Mouse (Mus musculus) limb, embryonic 14.5 days (tissue): ENCODE data around the gene Rps11. TPM values are rescaled to one million over a fixed set of nuclear protein-coding genes. Genes with fewer than 3 reads are reported as not detected.

Experiments
- ATAC-seq: fragments of 200-750 bp; cut with Nextera tagmentation; 2 replicates; pipeline ENCODE4 v1.8.0; 2017; ENCODE audit warnings: low read depth, moderate number of reproducible peaks, moderate TSS enrichment; ENCODE audit not compliant: low FRiP score
- DNase-seq: peaks from one replicate; pipeline ENCODE4 v3.0.0-alpha.2; 2015; ENCODE audit warnings: low spot score
- H3K27ac ChIP-seq: fragments of 300-500 bp; sonication (generic); replicated peaks from 2 replicates; pipeline ENCODE4 v1.5.1; 2014; ENCODE audit warnings: low read depth, mild to moderate bottlenecking, low read length, moderate library complexity, mixed read lengths
- H3K27me3 ChIP-seq: fragments of 300-500 bp; sonication (generic); 2 replicates; pipeline ENCODE4 v1.6.1; 2014; ENCODE audit warnings: low read length, mixed read lengths; ENCODE audit not compliant: control insufficient read depth, insufficient read depth
- H3K36me3 ChIP-seq: fragments of 300-500 bp; sonication (generic); 2 replicates; pipeline ENCODE4 v1.6.1; 2014; ENCODE audit warnings: mild to moderate bottlenecking, low read length, moderate library complexity, mixed read lengths; ENCODE audit not compliant: control insufficient read depth, insufficient read depth
- H3K4me1 ChIP-seq: fragments of 300-500 bp; sonication (generic); 2 replicates; pipeline ENCODE4 v1.6.1; 2014; ENCODE audit warnings: antibody characterized with exemption, low read length, mixed read lengths; ENCODE audit not compliant: control insufficient read depth, insufficient read depth
- H3K4me2 ChIP-seq: fragments of 300-500 bp; sonication (generic); replicated peaks from 2 replicates; pipeline ENCODE4 v1.6.1; 2014; ENCODE audit warnings: low read depth, mild to moderate bottlenecking, low read length, moderate library complexity; ENCODE audit not compliant: severe bottlenecking
- H3K4me3 ChIP-seq: fragments of 300-500 bp; sonication (generic); replicated peaks from 2 replicates; pipeline ENCODE4 v1.5.1; 2014; ENCODE audit warnings: low read length
- H3K9ac ChIP-seq: fragments of 300-500 bp; sonication (generic); 2 replicates; pipeline ENCODE4 v1.6.1; 2014; ENCODE audit warnings: mild to moderate bottlenecking, low read depth, low read length, moderate library complexity; ENCODE audit not compliant: severe bottlenecking
- H3K9me3 ChIP-seq: fragments of 300-500 bp; sonication (generic); 2 replicates; pipeline ENCODE4 v1.6.1; 2016; ENCODE audit warnings: low read length; ENCODE audit not compliant: control insufficient read depth
- POLR2A ChIP-seq: fragments of 200-500 bp; IDR thresholded peaks from 2 replicates; pipeline ENCODE4 v1.8.0; 2012; ENCODE audit warnings: inconsistent platforms, mild to moderate bottlenecking, moderate library complexity, borderline replicate concordance; ENCODE audit not compliant: insufficient read depth, insufficient read length; ENCODE audit errors: extremely low read depth
- WGBS: fragments of 180-500 bp; shearing (Covaris S2); extraction: QIAGEN DNeasy Blood & Tissue Kit; methylation state at CpG from one replicate; pipeline ENCODE4 v1.1.7; 2014; 5-methylcytosine and 5-hydroxymethylcytosine counted together
- microRNA counts: library from miRNA; unstranded; fragments of <30 nt; microRNA quantifications from one replicate; lab custom pipeline; 2016
- microRNA-seq: library from miRNA; unstranded; fragments of <30 nt; microRNA quantifications from one replicate; pipeline ENCODE4, GENCODE M21; 2016
- polyA plus RNA-seq, 2 experiments: library from polyadenylated mRNA; depleted of rRNA in 1 of 2; stranded (reverse) in 1 of 2; unstranded in 1 of 2; fragments of >200 nt; fragmentation: Nextera tagmentation in 1 of 2; extraction: Ambion mirVana in 1 of 2; gene quantifications; 2 replicates each; pipeline versions ENCODE4 v1.2.1 to v1.2.3; 2012 to 2014

Rps11 gene
- polyA plus RNA-seq, 2 experiments, result 814 to 1,719 TPM

DNA sequence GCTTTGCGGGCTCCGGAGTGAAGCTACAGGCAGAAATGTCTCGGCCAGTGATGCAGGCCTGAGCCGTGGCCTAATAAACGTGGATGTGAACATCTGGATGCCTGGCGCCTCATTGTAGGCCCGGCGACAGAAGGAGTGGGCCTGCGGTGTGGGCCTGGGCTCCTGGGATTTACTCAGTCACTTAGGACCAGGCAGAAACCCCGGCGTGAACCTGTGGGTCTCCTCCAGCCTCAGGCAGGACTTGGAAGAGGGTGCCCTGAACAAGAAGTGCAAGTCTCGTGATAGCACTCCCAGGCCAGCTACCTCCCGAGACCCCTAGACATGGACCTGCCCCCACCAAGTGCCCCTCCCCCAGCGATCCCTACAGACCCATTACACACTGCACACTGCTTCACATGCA lies 46.9 kb downstream of the Rps11 start:
- H3K9ac ChIP-seq, result no peak overlapping the region
- no peaks in the 10 kb centered on the region for H3K4me1 ChIP-seq
- H3K9me3 ChIP-seq, result no peaks in the 10 kb centered on the region
- no peaks in the 10 kb centered on the region for H3K27me3 ChIP-seq
- 69% methylated on average over 14 of the region's 14 CpGs for WGBS
- H3K27ac ChIP-seq, result no peak overlapping the region
- no peak for ATAC-seq
- H3K4me3 ChIP-seq, result no peak overlapping the region
- no peak overlapping the region for H3K4me2 ChIP-seq
- no peak for DNase-seq
- no peak for TF ChIP-seq POLR2A
- peaks cover 48% of the 10 kb centered on the region for H3K36me3 ChIP-seq

DNA sequence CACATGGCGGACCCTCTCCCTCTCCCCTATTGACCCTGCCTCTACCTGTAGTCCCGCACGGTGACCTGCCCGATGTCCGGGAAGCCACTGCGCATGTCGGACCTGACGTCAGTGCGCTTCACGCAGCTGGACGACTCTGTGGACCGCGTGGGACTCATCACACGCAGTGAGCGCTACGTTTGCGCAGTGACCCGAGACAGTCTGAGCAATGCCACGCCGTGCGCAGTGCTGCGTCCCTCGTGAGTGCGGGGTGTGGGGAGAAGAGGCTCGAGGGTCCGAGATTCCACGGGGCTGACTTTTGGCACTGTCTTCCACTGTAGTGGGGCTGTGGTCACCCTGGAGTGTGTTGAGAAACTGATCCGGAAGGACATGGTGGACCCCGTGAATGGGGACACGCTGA lies 47.7 kb downstream of the Rps11 start:
- no peaks in the 10 kb centered on the region for H3K9me3 ChIP-seq
- no peak overlapping the region for H3K4me3 ChIP-seq
- TF ChIP-seq POLR2A, result no peak
- ATAC-seq, result no peak
- peaks cover 46% of the 10 kb centered on the region for H3K36me3 ChIP-seq
- WGBS, result 90% methylated on average over 30 of the region's 30 CpGs
- no peak overlapping the region for H3K4me2 ChIP-seq
- H3K27ac ChIP-seq, result no peak overlapping the region
- no peak overlapping the region for H3K9ac ChIP-seq
- no peaks in the 10 kb centered on the region for H3K27me3 ChIP-seq
- H3K4me1 ChIP-seq, result no peaks in the 10 kb centered on the region
- DNase-seq, result no peak

DNA sequence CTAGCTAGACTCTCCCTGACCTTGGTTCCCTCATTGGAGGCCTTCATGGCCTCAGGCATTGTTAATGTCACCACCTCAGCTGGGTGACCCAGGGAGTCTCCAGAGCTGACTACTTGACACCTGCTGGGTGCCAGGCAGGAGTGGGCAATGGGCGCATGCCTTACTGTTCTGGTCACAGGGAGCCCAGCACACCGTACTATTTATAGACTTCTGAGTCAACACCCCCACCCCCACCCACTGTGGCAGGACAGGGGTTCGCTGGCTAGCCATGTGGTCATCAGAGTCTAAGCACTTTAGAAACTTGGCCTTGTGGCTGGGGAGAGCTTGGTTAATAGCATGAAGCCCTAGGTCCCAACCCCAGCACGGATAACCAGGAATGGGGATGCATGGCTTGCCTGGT lies 48.8 kb downstream of the Rps11 start:
- 89% methylated on average over 4 of the region's 4 CpGs for WGBS
- no peaks in the 10 kb centered on the region for H3K27me3 ChIP-seq
- no peak overlapping the region for H3K9ac ChIP-seq
- TF ChIP-seq POLR2A, result no peak
- no peak overlapping the region for H3K4me2 ChIP-seq
- H3K9me3 ChIP-seq, result no peaks in the 10 kb centered on the region
- no peak overlapping the region for H3K4me3 ChIP-seq
- H3K27ac ChIP-seq, result no peak overlapping the region
- no peak for DNase-seq
- H3K4me1 ChIP-seq, result no peaks in the 10 kb centered on the region
- peaks cover 46% of the 10 kb centered on the region for H3K36me3 ChIP-seq
- ATAC-seq, result no peak

DNA sequence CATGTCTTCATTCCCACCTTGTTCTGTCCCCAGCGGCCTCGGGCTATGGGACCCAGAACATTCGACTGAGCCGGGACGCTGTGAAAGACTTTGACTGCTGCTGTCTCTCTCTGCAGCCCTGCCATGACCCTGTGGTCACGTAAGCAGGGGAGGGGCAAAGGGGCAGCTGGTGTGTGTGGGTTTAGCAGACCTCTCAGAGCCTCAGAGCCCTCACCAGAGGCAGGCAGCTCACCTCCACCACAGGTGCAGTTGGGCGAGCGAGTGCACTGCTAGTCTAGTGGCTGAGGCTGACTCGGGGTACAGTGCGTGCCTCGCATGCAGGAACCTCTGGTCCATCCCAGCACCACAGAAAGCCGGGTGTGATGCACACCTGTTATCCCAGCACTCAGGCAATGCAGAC lies 50.3 kb downstream of the Rps11 start:
- H3K4me1 ChIP-seq, result no peaks in the 10 kb centered on the region
- no peaks in the 10 kb centered on the region for H3K27me3 ChIP-seq
- H3K36me3 ChIP-seq, result peaks cover 46% of the 10 kb centered on the region
- no peak overlapping the region for H3K4me2 ChIP-seq
- no peak overlapping the region for H3K4me3 ChIP-seq
- DNase-seq (no peak), ATAC-seq (no peak)
- WGBS, result 91% methylated on average over 12 of the region's 12 CpGs
- no peaks in the 10 kb centered on the region for H3K9me3 ChIP-seq
- H3K27ac ChIP-seq, result no peak overlapping the region
- no peak for TF ChIP-seq POLR2A
- H3K9ac ChIP-seq, result no peak overlapping the region

DNA sequence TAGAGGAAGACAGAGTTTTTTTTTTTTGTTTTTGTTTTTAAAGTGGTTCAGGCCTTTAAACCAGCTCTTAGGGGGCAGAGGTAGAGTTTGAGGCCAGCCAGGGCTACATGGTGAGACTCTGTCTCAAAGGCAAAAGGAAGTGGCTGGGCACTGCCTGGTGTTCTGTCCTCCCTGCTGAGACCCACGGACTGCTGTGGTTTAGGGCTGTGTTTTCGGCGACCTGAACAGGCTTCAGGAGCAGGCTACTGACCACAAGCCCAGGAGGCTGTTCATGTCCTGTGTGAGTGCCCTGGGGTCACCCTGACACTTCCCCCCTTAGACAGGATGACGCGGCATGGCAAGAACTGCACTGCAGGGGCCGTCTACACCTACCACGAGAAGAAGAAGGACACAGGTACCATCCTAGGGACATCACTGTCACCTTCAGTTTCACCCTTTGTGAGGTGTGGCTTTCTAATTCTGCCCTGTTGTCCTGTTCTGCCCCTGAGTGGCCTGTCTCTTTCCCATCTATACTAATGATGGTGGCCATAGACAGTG lies 51.0 kb downstream of the Rps11 start:
- DNase-seq (no peak), ATAC-seq (no peak)
- Histone ChIP-seq H3K27ac (no peak overlapping the region), H3K4me2 (no peak overlapping the region), H3K4me1 (no peaks in the 10 kb centered on the region), H3K27me3 (no peaks in the 10 kb centered on the region), H3K9me3 (no peaks in the 10 kb centered on the region), H3K4me3 (no peak overlapping the region), H3K9ac (no peak overlapping the region), H3K36me3 (peaks cover 46% of the 10 kb centered on the region)
- WGBS, result 77% methylated on average over 7 of the region's 7 CpGs
- TF ChIP-seq POLR2A, result no peak

MicroRNAs within 50 kb of the gene (microRNA counts, 519-probe panel; counts per million panel counts)
- microRNA mmu-miR-150 (lab: Ali Mortazavi, UCI), result 2,516 counts per million, percentile 42 among the panel's probes with 10 or more counts

Small RNA genes within 50 kb of the gene (microRNA-seq; reads per million reads assigned to microRNA genes)
- gene Mir150 (12.1 reads per million, percentile 23 among the genes with 10 or more reads in this experiment), gene Mir5121 (18.5 reads per million, percentile 29 among the genes with 10 or more reads in this experiment), gene Mir7055 (not detected)

Other genes with a start within 250 kb of the Rps11 start
Only the 30 nearest of the 33 such genes appear.
- 48.7 and 72.6 TPM in 2 replicates for gene Fuz, start 228.4 kb downstream of the Rps11 start, polyA plus RNA-seq (2012; rRNA removed)
- 21.7 and 25.0 TPM in 2 replicates for gene Fuz, start 228.4 kb downstream of the Rps11 start, polyA plus RNA-seq (2014; fragmentation: Nextera tagmentation; extraction: Ambion mirVana)
- gene Ap2a1, start 194.9 kb downstream of the Rps11 start, polyA plus RNA-seq (2012; rRNA removed), result 113 and 141 TPM in 2 replicates
- 72.2 and 75.7 TPM in 2 replicates for gene Ap2a1, start 194.9 kb downstream of the Rps11 start, polyA plus RNA-seq (2014; fragmentation: Nextera tagmentation; extraction: Ambion mirVana)
- gene Tsks, start 181.2 kb downstream of the Rps11 start, polyA plus RNA-seq (2012; rRNA removed), result 0.05 TPM in 1 of 2 replicates, not detected in the other
- gene Tsks, start 181.2 kb downstream of the Rps11 start, polyA plus RNA-seq (2014; fragmentation: Nextera tagmentation; extraction: Ambion mirVana), result 0.14 TPM in 1 of 2 replicates, not detected in the other
- 78.9 and 115 TPM in 2 replicates for gene Cpt1c, start 149.6 kb downstream of the Rps11 start, polyA plus RNA-seq (2012; rRNA removed)
- 26.3 and 33.6 TPM in 2 replicates for gene Cpt1c, start 149.6 kb downstream of the Rps11 start, polyA plus RNA-seq (2014; fragmentation: Nextera tagmentation; extraction: Ambion mirVana)
- 607 and 720 TPM in 2 replicates for gene Prmt1, start 137.9 kb downstream of the Rps11 start, polyA plus RNA-seq (2012; rRNA removed)
- gene Prmt1, start 137.9 kb downstream of the Rps11 start, polyA plus RNA-seq (2014; fragmentation: Nextera tagmentation; extraction: Ambion mirVana), result 166 and 187 TPM in 2 replicates
- gene Irf3, start 126.8 kb downstream of the Rps11 start, polyA plus RNA-seq (2012; rRNA removed), result 142 and 168 TPM in 2 replicates
- gene Irf3, start 126.8 kb downstream of the Rps11 start, polyA plus RNA-seq (2014; fragmentation: Nextera tagmentation; extraction: Ambion mirVana), result 92.5 and 92.7 TPM in 2 replicates
- gene Bcl2l12, start 125.7 kb downstream of the Rps11 start, polyA plus RNA-seq (2012; rRNA removed), result 81.3 and 104 TPM in 2 replicates
- gene Bcl2l12, start 125.7 kb downstream of the Rps11 start, polyA plus RNA-seq (2014; fragmentation: Nextera tagmentation; extraction: Ambion mirVana), result 54.9 and 62.9 TPM in 2 replicates
- 114 and 135 TPM in 2 replicates for gene Scaf1, start 108.1 kb downstream of the Rps11 start, polyA plus RNA-seq (2012; rRNA removed)
- 50.7 and 58.3 TPM in 2 replicates for gene Scaf1, start 108.1 kb downstream of the Rps11 start, polyA plus RNA-seq (2014; fragmentation: Nextera tagmentation; extraction: Ambion mirVana)
- 53.8 and 60.9 TPM in 2 replicates for gene Rras, start 106.5 kb downstream of the Rps11 start, polyA plus RNA-seq (2012; rRNA removed)
- 42.8 and 43.7 TPM in 2 replicates for gene Rras, start 106.5 kb downstream of the Rps11 start, polyA plus RNA-seq (2014; fragmentation: Nextera tagmentation; extraction: Ambion mirVana)
- gene Prr12, start 71.6 kb downstream of the Rps11 start, polyA plus RNA-seq (2012; rRNA removed), result 25.2 and 26.8 TPM in 2 replicates
- gene Prr12, start 71.6 kb downstream of the Rps11 start, polyA plus RNA-seq (2014; fragmentation: Nextera tagmentation; extraction: Ambion mirVana), result 16.0 and 19.6 TPM in 2 replicates
- gene Nosip, start 62.0 kb downstream of the Rps11 start, polyA plus RNA-seq (2012; rRNA removed), result 82.7 and 86.8 TPM in 2 replicates
- gene Nosip, start 62.0 kb downstream of the Rps11 start, polyA plus RNA-seq (2014; fragmentation: Nextera tagmentation; extraction: Ambion mirVana), result 68.1 and 69.6 TPM in 2 replicates
- gene Prrg2, start 61.8 kb downstream of the Rps11 start, polyA plus RNA-seq (2012; rRNA removed), result 50.4 and 54.1 TPM in 2 replicates
- 18.6 and 21.4 TPM in 2 replicates for gene Prrg2, start 61.8 kb downstream of the Rps11 start, polyA plus RNA-seq (2014; fragmentation: Nextera tagmentation; extraction: Ambion mirVana)
- 679 and 759 TPM in 2 replicates for gene Rcn3, start 32.2 kb downstream of the Rps11 start, polyA plus RNA-seq (2012; rRNA removed)
- 569 and 577 TPM in 2 replicates for gene Rcn3, start 32.2 kb downstream of the Rps11 start, polyA plus RNA-seq (2014; fragmentation: Nextera tagmentation; extraction: Ambion mirVana)
- 56.1 and 64.6 TPM in 2 replicates for gene Fcgrt, start 20.6 kb downstream of the Rps11 start, polyA plus RNA-seq (2012; rRNA removed)
- gene Fcgrt, start 20.6 kb downstream of the Rps11 start, polyA plus RNA-seq (2014; fragmentation: Nextera tagmentation; extraction: Ambion mirVana), result 88.4 and 89.0 TPM in 2 replicates
- gene Rpl13a, start 4.3 kb upstream of the Rps11 start, polyA plus RNA-seq (2012; rRNA removed), result 3,691 and 3,912 TPM in 2 replicates
- 1,718 and 1,777 TPM in 2 replicates for gene Rpl13a, start 4.3 kb upstream of the Rps11 start, polyA plus RNA-seq (2014; fragmentation: Nextera tagmentation; extraction: Ambion mirVana)
- 0.31 TPM in 1 of 2 replicates, not detected in the other for gene Gm45713, start 11.8 kb upstream of the Rps11 start, polyA plus RNA-seq (2012; rRNA removed)
- 0.39 and 1.4 TPM in 2 replicates for gene Gm45713, start 11.8 kb upstream of the Rps11 start, polyA plus RNA-seq (2014; fragmentation: Nextera tagmentation; extraction: Ambion mirVana)
- gene Flt3l, start 12.0 kb upstream of the Rps11 start, polyA plus RNA-seq (2012; rRNA removed), result 12.4 and 18.6 TPM in 2 replicates
- 2.2 and 3.3 TPM in 2 replicates for gene Flt3l, start 12.0 kb upstream of the Rps11 start, polyA plus RNA-seq (2014; fragmentation: Nextera tagmentation; extraction: Ambion mirVana)
- 115 and 118 TPM in 2 replicates for gene Pih1d1, start 29.9 kb upstream of the Rps11 start, polyA plus RNA-seq (2012; rRNA removed)
- 86.4 and 87.3 TPM in 2 replicates for gene Pih1d1, start 29.9 kb upstream of the Rps11 start, polyA plus RNA-seq (2014; fragmentation: Nextera tagmentation; extraction: Ambion mirVana)
- 45.6 and 67.3 TPM in 2 replicates for gene Aldh16a1, start 30.1 kb upstream of the Rps11 start, polyA plus RNA-seq (2012; rRNA removed)
- 40.0 and 47.7 TPM in 2 replicates for gene Aldh16a1, start 30.1 kb upstream of the Rps11 start, polyA plus RNA-seq (2014; fragmentation: Nextera tagmentation; extraction: Ambion mirVana)
- gene Slc17a7, start 39.5 kb upstream of the Rps11 start, polyA plus RNA-seq (2012; rRNA removed), result 0.40 and 0.58 TPM in 2 replicates
- gene Slc17a7, start 39.5 kb upstream of the Rps11 start, polyA plus RNA-seq (2014; fragmentation: Nextera tagmentation; extraction: Ambion mirVana), result 0.17 and 0.18 TPM in 2 replicates
- gene Gfy, start 55.1 kb upstream of the Rps11 start, polyA plus RNA-seq (2012; rRNA removed), result 0.09 and 0.27 TPM in 2 replicates
- not detected in 2 replicates for gene Gfy, start 55.1 kb upstream of the Rps11 start, polyA plus RNA-seq (2014; fragmentation: Nextera tagmentation; extraction: Ambion mirVana)
- not detected in 2 replicates for gene Pth2, start 56.6 kb upstream of the Rps11 start, polyA plus RNA-seq (2012; rRNA removed)
- gene Pth2, start 56.6 kb upstream of the Rps11 start, polyA plus RNA-seq (2014; fragmentation: Nextera tagmentation; extraction: Ambion mirVana), result not detected in 2 replicates
- 1.4 and 1.5 TPM in 2 replicates for gene Ccdc155, start 80.5 kb upstream of the Rps11 start, polyA plus RNA-seq (2012; rRNA removed)
- gene Ccdc155, start 80.5 kb upstream of the Rps11 start, polyA plus RNA-seq (2014; fragmentation: Nextera tagmentation; extraction: Ambion mirVana), result 0.79 and 1.2 TPM in 2 replicates
- 3.0 and 4.8 TPM in 2 replicates for gene Dkkl1, start 87.7 kb upstream of the Rps11 start, polyA plus RNA-seq (2012; rRNA removed)
- 9.0 and 14.8 TPM in 2 replicates for gene Dkkl1, start 87.7 kb upstream of the Rps11 start, polyA plus RNA-seq (2014; fragmentation: Nextera tagmentation; extraction: Ambion mirVana)
- 450 and 560 TPM in 2 replicates for gene Tead2, start 91.3 kb upstream of the Rps11 start, polyA plus RNA-seq (2012; rRNA removed)
- gene Tead2, start 91.3 kb upstream of the Rps11 start, polyA plus RNA-seq (2014; fragmentation: Nextera tagmentation; extraction: Ambion mirVana), result 143 and 168 TPM in 2 replicates
- 4.9 and 6.0 TPM in 2 replicates for gene Cd37, start 114.7 kb upstream of the Rps11 start, polyA plus RNA-seq (2012; rRNA removed)
- 2.6 and 3.7 TPM in 2 replicates for gene Cd37, start 114.7 kb upstream of the Rps11 start, polyA plus RNA-seq (2014; fragmentation: Nextera tagmentation; extraction: Ambion mirVana)
- gene Slc6a16, start 116.6 kb upstream of the Rps11 start, polyA plus RNA-seq (2012; rRNA removed), result 0.18 and 0.29 TPM in 2 replicates
- 0.21 TPM in 1 of 2 replicates, not detected in the other for gene Slc6a16, start 116.6 kb upstream of the Rps11 start, polyA plus RNA-seq (2014; fragmentation: Nextera tagmentation; extraction: Ambion mirVana)
- not detected in 2 replicates for gene Slc6a21, start 153.1 kb upstream of the Rps11 start, polyA plus RNA-seq (2012; rRNA removed)
- gene Slc6a21, start 153.1 kb upstream of the Rps11 start, polyA plus RNA-seq (2014; fragmentation: Nextera tagmentation; extraction: Ambion mirVana), result not detected in 2 replicates
- 42.6 and 46.1 TPM in 2 replicates for gene Trpm4, start 209.3 kb upstream of the Rps11 start, polyA plus RNA-seq (2012; rRNA removed)
- gene Trpm4, start 209.3 kb upstream of the Rps11 start, polyA plus RNA-seq (2014; fragmentation: Nextera tagmentation; extraction: Ambion mirVana), result 15.8 TPM in 2 replicates
- gene Hrc, start 210.9 kb upstream of the Rps11 start, polyA plus RNA-seq (2012; rRNA removed), result 9.5 and 17.9 TPM in 2 replicates
- gene Hrc, start 210.9 kb upstream of the Rps11 start, polyA plus RNA-seq (2014; fragmentation: Nextera tagmentation; extraction: Ambion mirVana), result 4.1 and 5.9 TPM in 2 replicates